Mouse (Mus musculus) embryonic fibroblast, embryonic 13.5 days (primary cell): Measurements from ENCODE around the gene Crtap. TPM values are rescaled to one million over a fixed set of nuclear protein-coding genes. Genes with fewer than 3 reads are reported as not detected.
"Not testable (repeated sequence)": the region's sequence is repeated elsewhere in the genome, so short reads cannot be mapped to it uniquely, and the experiment has no call there.

Source experiments
- H3K27ac ChIP-seq: 2 replicates; pipeline ENCODE4 v1.5.1; 2012; ENCODE audit warnings: low read length, control low read depth, inconsistent platforms; ENCODE audit not compliant: insufficient read depth
- H3K4me1 ChIP-seq: 2 replicates; pipeline ENCODE4 v1.6.1; 2011; ENCODE audit warnings: low read length; ENCODE audit not compliant: control insufficient read depth, insufficient read depth
- H3K4me3 ChIP-seq: 2 replicates; pipeline ENCODE4 v1.5.1; 2011; ENCODE audit warnings: mild to moderate bottlenecking, control low read depth, low read length; ENCODE audit not compliant: insufficient read depth
- CTCF ChIP-seq: IDR thresholded peaks from 2 replicates; pipeline ENCODE4 v1.5.1; 2011; ENCODE audit warnings: mild to moderate bottlenecking, control low read depth, low read length, moderate library complexity, borderline replicate concordance; ENCODE audit not compliant: insufficient read depth
- POLR2A ChIP-seq: IDR thresholded peaks from 2 replicates; pipeline ENCODE4 v1.6.1; 2011; ENCODE audit warnings: low read depth, mild to moderate bottlenecking, control low read depth, low read length, moderate library complexity
- polyA plus RNA-seq: library from polyadenylated mRNA; stranded (reverse); fragments of >200 nt; gene quantifications from 2 replicates; pipeline ENCODE4 v1.2.4, GENCODE M21; 2011; ENCODE audit warnings: low read depth; ENCODE audit not compliant: missing spikeins, insufficient read length

Gene Crtap
- polyA plus RNA-seq, 1 experiment = 277 TPM

DNA sequence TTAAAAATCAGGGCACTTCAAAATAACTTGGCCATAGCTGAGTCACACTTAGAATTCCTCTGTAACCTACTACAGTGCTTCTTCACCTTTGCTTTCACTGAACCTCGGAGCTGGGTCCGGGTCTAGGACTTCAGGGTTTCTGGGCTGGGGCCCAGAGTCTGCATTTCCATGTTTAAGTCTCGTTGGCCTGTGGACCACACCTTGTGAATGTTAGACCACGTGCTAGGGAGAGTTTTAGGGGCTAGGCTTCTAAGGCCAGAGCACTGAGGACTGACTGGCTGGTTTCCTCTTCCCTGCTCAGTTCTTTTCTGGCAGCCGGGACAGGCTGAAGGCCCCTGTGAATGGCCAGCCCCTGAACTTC is 10.1 kb upstream of the Crtap start:
- Histone ChIP-seq H3K27ac (peak overlapping the region; percentile 46), H3K4me3 (peak overlapping the region; percentile 69; the same call in 1 of the 2 replicates), H3K4me1 (no peaks in the 10 kb centered on the region)
- TF ChIP-seq POLR2A (no peak), CTCF (no peak)

DNA sequence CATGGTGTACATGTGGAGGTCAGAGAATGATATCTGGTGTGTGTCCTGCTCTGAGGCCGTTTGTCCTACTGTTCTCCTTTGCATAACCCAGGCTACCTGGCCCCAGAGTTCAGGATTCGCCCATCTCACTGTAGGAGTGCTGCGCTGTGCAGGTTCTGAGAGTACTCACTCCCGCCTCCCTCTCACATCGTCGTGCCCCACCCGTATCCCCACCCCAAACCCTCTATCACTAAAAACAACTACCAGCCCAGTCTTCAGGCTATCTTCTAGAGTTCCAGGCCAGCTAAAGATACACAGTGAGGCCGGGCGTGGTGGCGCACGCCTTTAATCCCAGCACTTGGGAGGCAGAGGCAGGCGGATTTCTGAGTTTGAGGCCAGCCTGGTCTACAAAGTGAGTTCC is 9.2 kb upstream of the Crtap start:
- H3K27ac ChIP-seq = no peak overlapping the region
- TF ChIP-seq CTCF = no peak
- no peak for TF ChIP-seq POLR2A
- H3K4me1 ChIP-seq = no peaks in the 10 kb centered on the region
- no peak overlapping the region for H3K4me3 ChIP-seq

DNA sequence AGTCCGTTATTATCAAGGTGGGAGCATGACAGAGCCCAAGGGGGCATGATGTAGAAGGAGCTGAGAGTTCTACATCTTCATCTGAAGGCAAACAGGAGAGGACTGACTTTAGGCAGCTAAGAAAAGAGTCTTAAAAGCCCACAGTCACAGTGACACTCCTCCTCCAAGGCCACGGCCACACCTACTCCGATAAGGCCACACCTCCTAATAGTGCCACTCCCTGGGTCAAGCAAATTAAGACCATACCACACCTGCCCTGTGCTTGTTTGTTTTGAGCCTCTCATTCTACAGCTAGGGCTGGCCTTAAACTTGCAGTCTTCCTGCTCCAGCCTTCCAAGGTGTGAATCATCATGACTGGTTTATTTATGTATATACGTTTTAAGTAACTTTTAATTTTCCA is 4.8 kb upstream of the Crtap start:
- Histone ChIP-seq H3K4me1 (no peaks in the 10 kb centered on the region), H3K27ac (no peak overlapping the region), H3K4me3 (no peak overlapping the region)
- TF ChIP-seq POLR2A = no peak
- no peak for TF ChIP-seq CTCF

DNA sequence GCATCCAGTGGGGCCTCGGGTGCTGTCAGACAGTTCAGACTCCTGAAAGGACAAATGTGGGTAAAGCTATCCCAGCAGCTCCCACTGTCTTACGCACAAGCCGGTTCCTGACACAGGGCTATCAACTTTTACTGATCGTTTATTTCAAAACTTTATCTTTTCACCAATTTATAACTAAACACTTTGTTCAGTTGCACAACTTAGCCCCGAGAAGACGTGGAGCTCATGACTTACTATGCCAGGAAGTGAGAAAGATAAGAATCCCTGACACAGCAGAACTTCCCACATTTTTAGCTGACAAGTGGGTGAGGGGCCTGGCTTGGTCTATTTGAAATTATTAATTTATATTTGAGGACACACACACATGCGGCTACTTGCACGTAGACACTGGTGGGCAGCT is 4.2 kb upstream of the Crtap start:
- no peak overlapping the region for H3K27ac ChIP-seq
- no peaks in the 10 kb centered on the region for H3K4me1 ChIP-seq
- TF ChIP-seq POLR2A = no peak
- no peak for TF ChIP-seq CTCF
- H3K4me3 ChIP-seq = no peak overlapping the region

DNA sequence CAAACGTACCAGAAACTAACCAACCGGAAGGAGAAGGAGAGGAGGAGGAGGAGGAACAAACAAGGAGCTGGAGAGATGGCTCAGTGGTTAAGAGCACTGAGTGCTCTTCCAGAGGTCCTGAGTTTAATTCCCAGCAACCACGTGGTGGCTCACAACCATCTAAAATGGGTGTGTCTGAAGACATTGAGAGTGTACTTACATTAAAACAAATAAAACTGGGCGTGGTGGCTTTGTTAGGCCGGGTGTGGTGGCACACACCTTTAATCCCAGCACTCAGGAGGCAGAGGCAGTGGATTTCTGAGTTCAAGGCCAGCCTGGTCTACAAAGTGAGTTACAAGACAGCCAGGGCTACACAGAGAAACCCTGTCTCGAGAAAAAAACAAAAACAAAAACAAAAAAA is 3.7 kb upstream of the Crtap start:
- not testable (repeated sequence) for H3K27ac ChIP-seq, H3K4me3 ChIP-seq, H3K4me1 ChIP-seq

DNA sequence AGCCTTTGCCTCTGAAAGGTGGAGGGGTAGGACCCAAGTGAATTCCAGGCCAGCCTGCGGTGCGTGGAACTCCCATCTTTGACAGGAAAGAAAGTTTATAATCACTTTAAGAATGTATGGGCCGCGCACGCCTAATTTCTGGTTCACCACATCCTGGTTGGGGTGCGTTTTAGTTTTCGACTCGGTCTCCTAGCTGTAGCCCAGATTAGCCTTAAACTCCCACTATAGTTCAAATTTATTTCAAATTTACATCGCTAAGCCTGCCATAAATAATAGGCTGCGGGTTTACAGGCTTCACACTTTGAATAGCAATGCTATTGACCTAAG is 237 bp upstream of the Crtap start:
- no peaks in the 10 kb centered on the region for H3K4me1 ChIP-seq
- H3K27ac ChIP-seq = no peak overlapping the region
- TF ChIP-seq POLR2A (no peak; the same call in 1 of the 2 replicates), CTCF (no peak)

DNA sequence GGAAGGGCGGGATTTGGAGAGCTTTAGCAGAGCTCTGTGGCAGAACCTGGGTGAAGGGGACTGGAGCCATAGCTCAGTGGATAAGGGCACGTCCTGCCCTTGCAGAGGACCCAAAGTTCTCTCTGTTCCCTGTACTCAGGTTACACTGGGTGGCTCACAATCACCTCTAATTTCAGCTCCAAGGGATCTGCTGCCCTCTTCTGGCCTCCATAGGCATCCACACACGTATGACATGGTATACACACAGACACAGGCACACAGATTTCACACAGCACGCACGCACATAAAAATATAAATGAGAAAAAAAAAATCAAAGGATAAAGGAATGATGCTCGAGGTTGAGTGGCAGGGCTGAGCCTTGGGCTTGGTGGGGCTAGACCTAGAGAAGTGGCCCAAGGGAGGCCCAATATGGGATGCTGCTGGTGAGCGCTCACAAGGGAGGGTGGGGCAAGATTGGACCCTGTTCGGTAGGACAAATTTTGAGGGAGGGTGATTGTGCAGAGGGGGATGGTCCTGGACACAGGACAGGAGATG is 1.0 kb downstream of the Crtap start:
- Histone ChIP-seq H3K4me1 (no peaks in the 10 kb centered on the region), H3K4me3 (peak overlapping the region; percentile 70), H3K27ac (no peak overlapping the region)
- TF ChIP-seq CTCF = peak; percentile 22; the same call in 1 of the 2 replicates
- no peak for TF ChIP-seq POLR2A

More for the DNA sequence above, 237 bp upstream of the Crtap start:
- H3K4me3 ChIP-seq = peak overlapping the region; percentile 70

DNA sequence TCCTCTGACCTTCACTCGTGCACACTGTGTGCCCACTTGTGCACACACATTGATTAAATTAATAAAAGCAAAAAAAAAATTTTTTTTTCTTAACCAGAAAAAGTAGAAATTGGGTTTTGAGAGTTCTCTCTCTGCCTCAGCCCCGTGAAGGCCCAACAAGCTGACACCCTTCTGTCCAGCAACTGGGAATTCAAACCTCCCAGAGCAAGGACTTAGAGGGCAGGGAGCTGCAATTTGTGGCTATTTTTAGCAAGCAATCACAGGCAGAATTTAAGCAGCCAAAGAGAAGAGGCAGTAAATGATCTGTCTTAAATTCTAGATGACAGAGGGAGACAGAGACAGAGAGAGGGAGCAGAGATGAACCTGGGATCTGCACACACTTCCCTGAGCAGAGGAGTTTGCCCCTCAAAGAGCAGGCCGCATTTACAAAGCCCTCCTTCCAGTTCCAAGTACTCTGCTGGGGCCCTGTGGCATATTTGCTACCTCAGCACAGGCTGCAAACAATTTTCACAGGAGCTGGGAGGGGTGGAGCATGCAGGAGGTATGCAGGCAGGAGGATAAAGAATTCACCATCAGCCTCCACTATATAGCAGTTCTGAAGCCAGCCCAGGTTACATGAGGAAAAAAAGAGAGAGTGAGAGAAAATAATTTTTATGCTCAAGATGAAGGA is 1.6 kb downstream of the Crtap start:
- Histone ChIP-seq H3K4me1 (no peaks in the 10 kb centered on the region), H3K27ac (no peak overlapping the region), H3K4me3 (no peak overlapping the region)
- no peak for TF ChIP-seq POLR2A
- TF ChIP-seq CTCF = no peak

DNA sequence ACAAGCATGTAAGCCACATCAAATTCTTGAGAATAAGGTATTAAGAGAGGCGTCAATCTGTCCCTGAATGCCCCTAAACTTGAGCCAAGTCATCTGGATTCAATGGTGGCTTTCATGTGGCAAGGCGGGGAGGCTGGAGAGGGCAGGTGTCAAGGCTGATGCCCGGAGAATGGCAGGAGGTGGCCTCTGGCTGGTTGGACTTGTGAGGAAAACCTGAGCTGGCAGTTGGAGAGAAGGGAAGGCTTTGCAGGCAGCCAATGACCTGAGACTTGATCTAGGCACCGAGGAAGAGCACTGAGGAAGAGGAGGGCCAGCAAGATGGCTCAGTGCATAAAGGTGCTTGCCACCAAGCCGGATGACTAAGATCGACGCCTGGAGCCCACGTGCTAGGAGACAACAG is 2.2 kb downstream of the Crtap start:
- Histone ChIP-seq H3K4me3 (no peak overlapping the region), H3K27ac (no peak overlapping the region), H3K4me1 (no peaks in the 10 kb centered on the region)
- TF ChIP-seq POLR2A (no peak), CTCF (no peak)

DNA sequence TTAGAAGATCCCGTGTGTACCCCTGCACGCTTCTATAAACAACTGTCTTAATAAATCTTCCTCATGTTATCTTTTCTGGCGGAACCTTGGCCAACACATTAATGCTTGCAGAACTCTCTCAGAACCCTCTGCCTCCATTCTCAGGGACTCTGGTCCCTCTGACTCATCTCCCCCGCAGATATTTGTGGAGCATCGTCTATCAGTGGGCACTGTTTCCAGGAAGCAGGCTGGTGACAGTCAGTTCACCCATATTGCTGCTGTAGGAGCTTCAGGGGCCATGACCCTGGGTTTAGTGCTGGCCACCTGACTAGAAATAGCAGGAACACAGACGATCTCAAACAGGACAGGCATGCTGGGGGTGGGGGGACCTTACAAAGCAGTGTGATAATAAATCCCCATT is 3.4 kb downstream of the Crtap start:
- Histone ChIP-seq H3K27ac (no peak overlapping the region), H3K4me3 (no peak overlapping the region), H3K4me1 (no peaks in the 10 kb centered on the region)
- TF ChIP-seq POLR2A (no peak), CTCF (no peak)

DNA sequence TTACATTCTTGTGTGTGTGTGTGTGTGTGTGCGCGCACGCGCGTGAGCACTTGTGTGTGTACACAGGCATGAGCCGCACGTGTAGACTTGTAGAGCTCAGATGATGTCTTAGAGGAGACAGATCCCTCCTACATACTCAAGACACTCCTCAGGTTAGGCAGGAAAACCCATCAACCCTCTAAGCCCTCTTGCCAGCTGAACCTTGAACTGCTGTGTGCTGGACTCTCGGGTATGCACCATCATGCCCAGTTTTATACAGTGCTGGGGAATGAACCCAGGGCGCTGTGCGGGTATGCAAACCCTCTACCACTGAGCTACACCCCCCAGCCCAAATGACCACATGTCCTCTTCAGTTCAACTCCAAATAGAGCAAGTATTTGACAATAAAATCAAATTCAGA is 5.3 kb downstream of the Crtap start:
- no peak for TF ChIP-seq POLR2A
- no peak for TF ChIP-seq CTCF
- no peak overlapping the region for H3K4me3 ChIP-seq
- no peaks in the 10 kb centered on the region for H3K4me1 ChIP-seq
- H3K27ac ChIP-seq = no peak overlapping the region
